Mouse (Mus musculus): ENCODE measurements at regions not wholly inside any gene's neighbourhood (a gene's known extent, or its start where the extent isn't known, plus 50 kb on each side); places are given as distances from the start of the nearest gene placed in this dataset.

DNA sequence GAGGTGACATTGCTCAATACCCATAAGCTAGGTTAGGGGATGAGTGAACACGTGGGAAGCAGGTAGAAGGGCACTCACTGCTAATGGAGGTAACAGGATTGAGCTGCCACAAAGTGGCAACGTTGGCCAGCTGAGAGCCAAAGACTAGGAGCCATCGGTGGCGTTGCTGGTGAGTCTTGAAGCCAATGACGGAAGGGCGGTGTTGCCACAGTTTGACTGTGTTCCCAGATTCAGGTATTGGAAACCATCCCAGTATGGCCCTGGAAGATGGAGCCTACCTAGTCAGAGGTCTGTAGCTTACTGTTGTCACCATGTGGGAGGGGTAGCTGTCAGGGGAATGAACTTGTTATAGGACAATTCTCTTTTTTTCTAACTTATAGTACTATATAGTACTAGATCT lies 158.4 kb downstream of the Ly86 start:
- DNase-seq (ENCODE audit: low spot score in 2 of 2), result no peak

DNA sequence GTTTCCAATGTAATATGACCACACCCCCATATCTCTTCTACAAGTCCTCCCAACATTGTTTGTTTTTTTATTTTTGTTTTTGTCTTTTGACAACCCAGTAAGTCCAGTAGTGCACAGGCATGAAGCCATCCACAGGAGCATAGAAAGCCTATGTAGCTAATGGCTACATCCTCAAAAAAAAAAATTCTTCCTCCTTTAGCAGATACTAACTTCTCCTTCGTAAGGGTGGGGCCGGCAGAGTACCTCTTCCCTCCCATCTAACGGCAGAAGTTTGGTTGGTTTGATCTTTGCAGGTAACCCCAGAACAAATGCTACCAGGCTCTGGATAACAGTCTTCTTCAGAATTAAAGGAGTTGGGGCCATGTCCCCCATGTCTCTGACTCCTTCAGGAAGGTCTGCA lies 158.9 kb downstream of the Ly86 start:
- DNase-seq (ENCODE audit: low spot score in 2 of 2), result no peak

DNA sequence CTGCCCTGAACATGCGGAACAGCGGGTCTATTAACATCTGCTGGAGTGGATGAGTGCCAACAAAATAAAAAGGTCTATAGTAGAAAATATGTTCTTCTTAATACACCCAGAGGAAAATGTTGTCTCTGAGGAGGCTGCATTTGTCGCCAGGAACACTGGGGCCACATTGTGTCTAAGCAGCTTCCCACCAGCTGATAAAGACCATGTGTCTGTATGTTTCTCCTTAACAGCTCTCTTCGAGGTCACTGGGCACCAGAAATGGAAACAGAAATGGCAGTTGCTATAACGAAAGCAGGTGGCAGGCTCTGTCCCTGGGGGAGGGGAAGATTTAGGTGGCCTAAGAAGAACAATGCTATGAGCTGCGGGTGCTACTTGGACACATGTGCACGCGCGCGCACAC lies 159.4 kb downstream of the Ly86 start:
- DNase-seq (ENCODE audit: low spot score in 2 of 2), result no peak

DNA sequence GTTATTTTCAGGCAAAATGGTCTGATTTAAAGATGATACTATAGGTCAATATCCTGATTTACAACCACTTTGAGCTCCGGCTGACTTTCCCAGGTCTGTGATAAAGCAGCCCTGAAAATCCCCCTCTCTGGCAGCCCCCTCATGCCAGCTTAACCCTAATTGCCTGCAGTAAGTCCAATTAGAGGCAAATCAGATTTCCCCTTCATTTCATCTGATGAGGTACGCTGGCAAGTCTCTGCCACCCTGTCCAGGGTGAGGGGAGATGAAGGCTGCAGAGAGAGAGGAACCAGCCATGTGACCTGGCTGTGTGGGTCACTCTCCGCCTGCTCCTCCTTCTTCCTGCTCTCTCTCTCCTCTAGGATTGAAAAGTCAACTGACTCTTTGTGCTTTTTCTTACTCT lies 160.6 kb downstream of the Ly86 start:
- DNase-seq (ENCODE audit: low spot score in 2 of 2), result no peak

DNA sequence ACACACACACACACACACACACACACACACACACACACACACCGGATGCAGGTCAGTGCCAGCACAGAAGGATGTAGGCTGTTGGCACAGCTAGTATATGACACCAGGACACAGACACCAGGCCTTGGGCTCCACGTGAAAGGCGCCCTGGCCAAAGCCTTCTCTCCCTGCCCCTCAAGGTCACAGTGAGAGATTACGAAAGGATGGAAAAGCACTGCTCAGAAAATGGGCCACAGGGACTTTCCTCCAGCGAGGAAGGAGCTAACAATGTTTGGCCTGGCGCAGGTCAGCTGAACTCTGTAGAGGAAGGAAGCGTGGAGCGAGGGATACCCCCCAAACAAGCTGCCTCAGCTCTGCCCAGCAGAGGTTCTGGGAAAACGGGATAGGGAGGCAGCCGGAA lies 161.0 kb downstream of the Ly86 start:
- DNase-seq (ENCODE audit: low spot score in 2 of 2), result no peak

DNA sequence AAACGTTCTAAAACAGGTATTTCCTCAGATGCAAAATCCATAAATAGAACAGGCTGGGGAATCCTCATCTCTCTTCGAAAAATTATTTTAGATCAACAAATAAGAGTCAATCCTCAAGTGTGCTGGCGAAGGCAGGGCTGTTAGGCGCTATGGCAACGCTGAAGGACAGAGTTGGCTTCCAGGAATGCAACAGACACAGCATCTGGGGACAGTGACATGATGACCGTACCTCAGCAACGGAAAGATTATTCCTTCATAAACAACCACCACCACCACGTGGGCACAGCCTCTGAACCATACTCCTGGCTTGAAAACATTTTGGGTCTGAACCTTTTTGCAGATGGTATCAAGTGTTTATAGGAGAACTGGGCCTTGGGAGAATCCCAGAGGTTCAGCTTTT lies 161.7 kb downstream of the Ly86 start:
- no peak for DNase-seq (ENCODE audit: low spot score in 2 of 2)

DNA sequence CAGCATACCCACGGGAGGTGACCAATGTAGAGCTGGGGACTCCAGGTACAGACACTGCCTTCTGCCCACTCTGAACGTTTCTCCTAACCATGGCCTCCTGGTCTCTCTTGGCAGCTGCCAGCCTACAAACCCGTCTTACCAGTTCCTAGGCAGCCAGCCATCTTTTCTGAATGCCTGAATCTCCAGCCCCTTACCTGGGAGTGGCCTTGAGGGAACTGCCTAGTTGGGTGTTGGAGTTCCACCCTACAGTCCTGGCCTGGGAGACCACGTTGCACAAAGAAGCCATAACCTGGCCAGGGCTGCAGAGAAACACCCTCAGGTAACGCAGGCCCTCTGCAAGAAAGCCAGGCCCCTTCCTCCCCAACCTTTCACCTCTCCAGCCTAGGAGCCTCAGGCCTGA lies 162.1 kb downstream of the Ly86 start:
- no peak for DNase-seq (ENCODE audit: low spot score in 2 of 2)

DNA sequence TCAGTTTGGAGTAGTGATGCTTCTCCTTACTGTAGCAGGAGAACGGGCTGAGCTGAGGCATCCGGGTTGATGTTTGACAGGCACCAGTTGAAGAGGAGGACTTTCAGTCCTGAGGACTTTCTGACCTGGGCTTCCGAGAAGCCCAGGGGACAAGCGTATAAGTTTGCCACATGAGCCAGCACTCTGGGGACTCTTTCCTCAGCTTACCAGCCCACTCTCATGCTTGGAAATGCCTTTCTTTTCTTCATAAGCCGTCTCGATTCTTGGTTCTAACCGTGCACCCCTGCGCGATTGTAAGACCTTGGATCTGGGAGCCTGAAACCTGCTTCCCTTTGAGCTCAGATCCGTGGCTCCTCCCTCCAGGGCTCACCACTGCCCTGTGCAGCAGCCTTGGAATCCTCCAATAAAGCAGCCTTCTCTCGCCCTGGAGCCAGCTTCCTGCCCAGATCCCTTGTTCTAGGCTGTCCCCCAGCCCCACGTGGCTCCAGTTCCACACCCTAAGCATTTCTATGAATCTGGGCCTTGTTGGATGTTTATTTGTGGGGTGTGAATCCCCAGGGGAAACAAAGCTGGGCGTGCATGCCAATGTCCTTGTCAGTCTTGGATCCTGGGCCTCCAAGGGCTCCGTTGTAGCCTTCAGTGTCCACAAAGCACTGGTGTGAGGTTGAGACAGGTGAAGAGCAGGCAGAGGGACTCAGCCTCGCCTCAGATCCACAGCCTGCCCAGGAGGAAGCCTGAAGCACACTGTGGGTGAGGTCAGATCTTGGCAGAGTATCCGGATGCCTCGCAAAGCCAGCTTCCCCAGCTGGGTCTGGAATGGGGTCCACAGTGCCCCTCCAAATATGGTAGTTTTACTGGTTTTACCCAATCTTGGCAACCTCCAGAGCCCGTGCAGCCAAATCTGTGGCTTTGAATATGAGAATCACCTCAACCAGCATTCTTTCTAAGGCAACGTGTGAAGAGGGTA lies 163.7 kb downstream of the Ly86 start:
- no peak for DNase-seq (ENCODE audit: low spot score in 2 of 2)

DNA sequence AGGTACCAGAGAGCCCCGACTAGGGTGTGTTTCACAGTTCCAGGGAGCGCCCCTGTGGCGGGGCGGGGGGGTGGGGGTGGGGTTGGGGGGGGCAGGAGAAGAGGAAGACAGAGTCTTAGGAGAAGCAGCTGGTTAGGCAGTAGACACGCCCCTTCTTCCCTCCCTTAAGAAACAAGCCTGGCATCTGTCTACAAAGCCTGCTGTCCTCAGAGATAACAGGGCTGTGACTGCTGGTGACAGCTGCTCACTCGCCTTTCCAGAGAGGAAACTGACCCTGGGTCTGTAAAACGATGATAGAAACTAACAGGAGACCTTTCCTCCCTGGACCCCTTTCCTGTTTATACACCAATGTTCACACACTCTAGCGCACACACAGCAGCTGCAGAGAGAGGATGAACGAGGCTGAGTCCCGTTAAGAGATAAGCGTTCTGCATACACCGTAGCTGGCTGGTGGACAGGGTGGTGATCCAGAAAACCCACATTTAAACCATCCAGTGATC lies 164.4 kb downstream of the Ly86 start:
- no peak for DNase-seq (ENCODE audit: low spot score in 2 of 2)

DNA sequence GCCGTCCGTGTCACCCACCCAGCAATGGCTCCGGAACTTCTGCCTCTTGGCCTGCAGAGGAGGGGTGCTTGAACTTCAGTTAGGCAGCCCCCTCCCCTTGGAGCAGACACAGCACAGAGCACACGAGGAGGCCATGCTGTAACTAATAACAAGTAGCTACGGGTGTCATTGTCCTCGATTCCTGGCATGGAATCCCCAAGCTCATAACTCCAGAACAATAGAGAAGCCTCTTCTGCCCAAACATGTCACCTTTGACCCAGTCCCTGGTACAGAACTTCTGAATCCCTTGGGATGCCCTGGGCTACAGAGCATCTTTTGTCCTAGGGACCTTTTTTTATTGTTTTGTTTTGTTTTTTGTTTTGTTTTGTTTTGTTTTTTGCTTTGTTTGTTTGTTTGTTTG lies 165.5 kb downstream of the Ly86 start:
- no peak for DNase-seq (ENCODE audit: low spot score in 2 of 2)

DNA sequence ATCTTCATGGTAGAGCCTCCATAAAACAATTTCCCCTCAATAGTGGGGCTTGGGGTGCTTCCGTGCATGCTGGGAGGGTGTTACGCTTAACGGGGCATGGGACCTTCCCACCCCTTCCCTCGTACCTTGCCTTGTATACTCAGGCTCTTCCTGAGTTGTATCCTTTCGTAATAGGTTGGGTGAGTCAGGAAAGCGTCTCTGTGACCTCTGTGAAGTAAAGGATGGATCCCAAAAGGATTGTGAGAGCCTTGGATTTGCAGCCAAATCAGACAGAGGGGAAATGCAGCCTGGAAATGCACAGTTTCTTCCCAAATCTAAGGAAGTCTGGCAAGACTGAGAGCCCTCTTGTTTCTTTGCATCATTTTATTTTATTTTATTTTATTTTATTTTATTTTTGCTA lies 166.0 kb downstream of the Ly86 start:
- no peak for DNase-seq (ENCODE audit: low spot score in 2 of 2)

DNA sequence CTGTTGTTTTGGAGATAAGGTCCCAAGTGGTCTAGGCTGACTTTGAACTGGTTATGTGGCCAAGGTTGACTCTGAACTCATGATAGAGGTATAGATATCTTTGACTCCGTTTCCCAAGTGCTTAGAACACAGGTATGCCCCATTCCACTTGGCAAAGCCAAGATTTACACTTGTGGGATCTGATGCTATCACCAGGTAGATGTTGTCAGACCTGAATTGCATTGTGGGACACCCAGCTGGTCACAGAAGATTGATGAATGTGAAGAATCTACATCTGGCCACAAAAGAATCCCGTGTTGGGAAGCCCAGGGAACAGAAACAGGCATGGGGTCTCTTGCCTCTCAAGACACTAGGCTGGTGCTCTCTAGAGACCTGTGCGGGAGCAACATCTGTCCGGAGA lies 166.4 kb downstream of the Ly86 start:
- DNase-seq (ENCODE audit: low spot score in 2 of 2), result no peak

DNA sequence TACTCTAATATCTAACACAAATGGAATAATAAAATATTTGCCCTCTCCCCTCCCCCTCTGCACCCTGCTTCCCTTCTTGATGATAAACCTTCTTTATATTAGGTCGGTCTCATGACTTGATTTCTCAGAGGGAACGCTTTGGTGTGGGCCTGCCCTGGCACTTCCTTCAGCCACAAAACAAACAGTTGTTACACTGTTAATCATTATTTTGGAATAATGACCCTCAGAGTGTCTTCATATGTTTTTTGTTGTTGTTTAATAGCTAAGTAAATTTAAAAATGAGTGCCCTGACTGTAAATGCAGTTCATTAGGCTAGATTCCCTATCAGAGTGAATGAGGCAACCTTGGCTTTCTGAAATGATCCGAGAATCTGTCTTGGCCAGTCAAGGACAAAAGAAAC lies 167.8 kb downstream of the Ly86 start:
- no peak for DNase-seq (ENCODE audit: low spot score in 2 of 2)

DNA sequence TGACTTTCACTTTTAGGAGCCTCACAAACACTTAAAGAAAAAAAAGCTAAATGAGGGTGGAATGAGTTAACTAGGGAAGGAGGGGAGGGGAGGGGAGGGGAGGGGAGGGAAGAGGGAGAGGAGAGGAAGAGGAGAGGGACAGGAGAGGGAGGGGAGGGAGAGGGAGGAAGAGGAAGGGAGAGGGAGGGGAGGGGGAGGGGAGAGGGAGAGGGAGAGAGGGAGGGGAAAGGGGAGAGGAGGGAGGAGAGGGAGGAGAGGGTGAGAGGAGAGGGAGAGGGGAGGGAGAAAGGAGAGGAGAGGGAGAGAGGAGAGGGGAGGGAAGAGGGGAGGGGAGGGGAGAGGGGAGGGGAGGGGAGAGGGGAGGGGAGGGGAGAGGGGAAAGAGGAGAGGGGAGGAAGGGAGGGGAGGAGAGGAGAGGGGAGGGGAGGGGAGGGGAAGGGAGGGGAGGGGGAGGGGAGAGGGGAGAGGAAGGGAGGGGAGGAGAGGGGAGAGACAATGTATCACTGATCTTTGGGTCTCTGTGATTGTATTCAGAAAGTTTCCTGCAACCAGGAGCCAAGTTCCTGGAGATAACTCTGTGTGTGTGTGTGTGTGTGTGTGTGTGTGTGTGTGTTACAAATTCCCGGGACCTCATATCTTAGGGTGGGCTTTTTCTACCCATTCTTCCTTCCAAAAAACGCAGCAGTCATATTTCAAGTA lies 168.3 kb downstream of the Ly86 start:
- DNase-seq (ENCODE audit: low spot score in 2 of 2), result no peak

DNA sequence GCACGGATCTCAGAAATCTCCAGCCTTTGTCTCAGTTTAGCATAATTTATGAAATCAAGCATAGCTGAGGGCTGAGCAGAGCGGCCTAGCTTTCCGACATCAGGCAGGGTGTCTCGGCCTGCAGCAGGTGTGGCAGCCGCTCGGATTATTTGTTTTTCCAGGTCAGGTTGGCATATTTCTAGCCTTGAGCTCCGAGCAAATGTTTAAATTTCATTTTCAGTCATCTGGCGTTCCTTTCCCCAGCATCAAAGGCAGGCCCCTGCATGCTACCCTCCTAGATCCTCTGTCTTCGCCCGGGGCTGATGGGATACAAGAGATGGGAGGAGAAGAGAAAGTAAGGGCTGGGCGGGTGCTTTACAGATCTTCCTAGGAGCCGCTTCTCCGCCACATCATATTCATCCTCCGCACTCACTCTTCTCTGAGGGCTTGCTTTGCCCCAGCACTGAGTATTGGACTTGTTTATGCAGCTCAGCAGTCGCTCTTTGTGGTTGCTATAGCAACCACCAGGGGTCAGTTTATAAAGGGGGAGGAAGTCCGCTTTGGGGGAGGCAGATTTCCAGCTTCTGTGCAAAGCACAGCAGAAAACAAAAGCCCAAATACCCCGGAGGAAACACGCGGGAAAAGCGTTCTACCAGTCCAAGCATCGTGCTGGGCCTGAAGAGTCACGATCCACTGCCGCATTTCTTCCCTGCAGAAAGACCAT lies 169.0 kb downstream of the Ly86 start:
- peak; percentile 65 to 77 for DNase-seq (ENCODE audit: low spot score in 2 of 2)

DNA sequence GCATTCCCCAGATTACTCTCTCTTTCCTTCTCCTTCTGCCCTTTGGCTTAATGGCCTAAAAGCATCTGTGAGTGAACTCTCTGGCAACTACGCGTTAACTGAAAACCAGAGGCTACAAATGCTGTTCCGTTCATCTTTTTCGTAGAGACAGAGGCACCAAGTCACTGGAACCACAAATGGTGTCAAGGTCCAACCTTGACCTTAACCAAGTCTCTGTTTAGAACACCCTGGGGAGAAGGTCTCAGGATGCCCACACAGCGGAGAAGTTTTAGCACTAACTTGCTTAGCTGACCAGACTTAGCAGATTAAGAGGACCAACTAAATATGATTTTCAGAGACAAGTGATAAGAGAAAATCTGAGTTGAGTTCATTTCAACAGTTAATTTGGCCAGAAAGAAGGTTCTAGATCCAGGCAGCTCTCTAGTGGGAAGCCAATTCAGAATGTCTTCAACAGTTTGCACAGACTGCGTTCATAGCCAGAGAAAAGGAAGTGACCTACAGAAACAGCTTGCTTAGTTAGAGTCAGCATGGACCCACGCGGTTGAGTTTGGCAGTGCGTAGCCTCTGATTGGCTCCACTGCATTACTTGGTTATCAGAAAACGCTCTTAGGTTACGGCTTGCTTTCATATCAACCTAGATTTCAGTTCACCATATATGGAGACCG lies 169.8 kb downstream of the Ly86 start:
- no peak for DNase-seq (ENCODE audit: low spot score in 2 of 2)

DNA sequence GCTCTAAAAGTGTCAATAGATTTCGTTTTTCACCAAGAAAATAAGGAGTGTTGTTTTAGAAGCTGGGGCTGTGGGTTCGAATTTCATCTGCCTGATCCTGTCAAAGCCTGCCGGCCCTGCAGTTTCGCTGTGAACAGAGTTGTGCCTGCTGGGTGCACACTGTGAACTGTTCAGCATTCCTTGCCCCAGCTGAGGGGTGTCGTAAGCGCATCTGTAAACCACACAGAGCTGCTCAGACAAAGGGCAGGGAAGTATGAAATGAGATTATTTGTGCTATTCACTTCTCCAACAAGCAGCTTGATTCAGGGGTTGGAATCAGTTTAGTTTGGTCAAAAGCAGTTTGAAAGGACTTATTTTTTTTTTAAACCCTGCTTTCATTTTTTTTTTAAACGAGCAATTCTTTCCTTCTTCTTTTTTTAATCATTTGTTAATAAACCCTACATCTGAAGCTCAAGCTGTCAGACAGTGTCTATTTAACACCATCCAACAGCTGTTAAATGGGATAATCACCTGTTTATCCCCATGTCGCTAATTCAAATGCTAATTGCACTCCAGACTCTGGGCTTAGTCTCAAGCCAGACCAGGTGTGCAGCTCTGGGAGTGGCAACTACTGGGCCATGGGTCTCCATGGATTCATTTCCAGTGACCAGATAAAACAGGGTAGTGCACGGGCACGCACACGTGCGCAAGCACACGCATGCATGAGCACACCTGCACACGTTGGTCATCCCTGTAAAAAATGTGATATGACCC lies 172.2 kb downstream of the Ly86 start:
- DNase-seq (ENCODE audit: low spot score in 2 of 2), result no peak

DNA sequence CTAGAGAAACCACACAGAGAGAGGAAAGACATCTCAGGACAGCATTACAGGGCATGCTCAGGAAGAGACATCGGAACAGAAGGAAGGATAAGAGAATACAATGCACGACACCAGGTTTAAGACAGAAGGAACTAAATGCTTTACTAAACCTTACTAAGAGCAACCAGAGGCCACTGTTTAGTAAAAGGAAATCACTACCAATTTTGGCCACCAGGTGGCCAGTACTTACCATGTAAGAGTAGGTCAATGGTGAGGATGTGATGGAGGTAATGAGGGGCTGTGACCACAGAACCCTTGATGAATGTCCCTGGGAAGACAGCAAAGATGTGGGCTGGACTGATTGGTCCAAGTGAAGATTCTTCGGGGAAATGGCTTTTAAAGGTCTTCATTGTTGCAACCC lies 174.9 kb downstream of the Ly86 start:
- no peak for DNase-seq (ENCODE audit: low spot score in 2 of 2)

DNA sequence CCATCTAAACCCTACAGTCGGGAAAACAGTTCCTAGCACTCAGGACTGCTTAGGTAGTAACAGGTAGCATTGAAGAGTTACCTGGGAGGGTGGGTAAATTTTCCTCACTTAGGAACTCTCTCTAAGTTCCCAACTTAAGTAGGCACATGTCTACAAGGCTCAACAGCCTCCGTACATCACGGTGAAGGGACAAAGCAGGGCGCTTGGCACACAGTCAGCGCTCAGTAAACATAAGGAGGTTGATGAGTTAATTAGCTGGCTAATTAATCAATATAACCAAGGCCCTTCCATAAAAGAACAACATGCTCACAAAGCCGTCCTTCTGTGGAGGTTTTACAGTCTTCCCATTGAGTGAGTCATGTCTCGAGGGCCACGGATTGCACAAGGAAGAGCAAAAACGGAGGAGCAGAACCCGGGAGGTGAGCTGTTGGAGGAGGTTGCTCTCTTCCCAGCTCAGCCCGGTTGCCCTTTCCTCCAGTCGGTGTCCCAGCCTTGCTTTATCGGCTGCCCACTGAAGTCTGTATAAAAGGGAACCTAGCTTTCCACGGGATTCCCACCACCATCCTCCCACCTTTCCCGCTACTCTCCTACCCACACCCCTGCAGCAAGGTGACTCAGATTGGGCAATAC lies 180.2 kb downstream of the Ly86 start:
- no peak for DNase-seq (ENCODE audit: low spot score in 2 of 2)

DNA sequence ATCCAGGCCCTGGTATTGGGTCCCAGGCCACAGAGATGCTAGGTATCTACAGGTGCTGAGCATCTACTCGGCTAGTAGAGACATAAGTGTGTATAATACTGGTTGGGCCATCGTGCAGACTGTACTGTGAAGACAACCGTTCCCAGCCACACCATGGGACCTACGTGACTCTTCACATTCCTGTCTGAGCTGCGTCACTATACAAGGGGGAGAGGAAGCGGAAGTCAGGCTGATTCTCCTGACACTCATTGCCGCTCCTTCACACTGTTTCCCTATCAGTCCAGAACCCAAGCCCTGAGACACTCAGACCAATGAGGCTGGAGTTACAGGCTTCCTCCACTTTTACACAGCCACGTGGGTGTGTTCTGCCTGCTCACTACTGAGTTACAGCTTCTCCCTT lies 181.1 kb downstream of the Ly86 start:
- DNase-seq (ENCODE audit: low spot score in 2 of 2), result no peak

DNA sequence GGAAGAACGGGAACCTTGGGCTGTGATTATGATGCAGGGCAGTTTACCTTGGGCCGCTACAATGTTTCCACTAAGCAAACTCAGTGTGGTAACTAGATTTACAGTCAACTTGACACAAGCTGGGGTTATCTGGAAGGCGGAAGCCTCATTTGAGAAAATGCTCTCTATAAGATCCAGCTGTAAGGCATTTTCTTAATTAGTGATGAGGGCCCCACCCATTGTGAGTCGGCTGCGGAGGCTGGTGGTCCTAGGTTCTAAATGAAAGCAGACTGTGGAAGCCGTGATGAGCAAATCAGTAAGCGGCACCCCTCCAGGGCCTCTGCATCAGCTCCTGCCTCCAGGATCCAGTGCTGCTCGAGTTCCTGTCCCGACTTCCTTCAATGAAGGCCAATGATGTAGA lies 183.4 kb downstream of the Ly86 start:
- DNase-seq (ENCODE audit: low spot score in 2 of 2), result no peak

Data from right cerebral cortex, postnatal 10 days (tissue).